Mouse (Mus musculus) MEL (cell line): ENCODE measurements around the gene Csnk1d.

Experiments used
- CTCF ChIP-seq, 3 experiments: IDR thresholded peaks in 2 of 3; conservative IDR thresholded peaks in 1 of 3; 2 replicates each; pipeline ENCODE4 v1.5.1; 2011 to 2012; ENCODE audit warnings: low read length in 3 of 3, low read depth in 2 of 3, mild to moderate bottlenecking in 2 of 3, improper control_type of control experiment in 1 of 3, inconsistent platforms in 1 of 3, mixed read lengths in 1 of 3, moderate library complexity in 1 of 3; ENCODE audit not compliant: control insufficient read depth in 1 of 3, insufficient read depth in 1 of 3, poor library complexity in 1 of 3, severe bottlenecking in 1 of 3
- MEF2A ChIP-seq: IDR thresholded peaks from 2 replicates; pipeline ENCODE4 v1.6.1; 2014; ENCODE audit warnings: low read depth, mild to moderate bottlenecking, inconsistent platforms, low read length, improper control_type of control experiment; ENCODE audit not compliant: poor library complexity, insufficient replicate concordance, severe bottlenecking; ENCODE audit errors: extremely low read depth
- POLR2A ChIP-seq, 2 experiments: IDR thresholded peaks; 2 replicates each; pipeline ENCODE4 v1.6.1; 2011 to 2012; ENCODE audit warnings: low read length in 2 of 2, mild to moderate bottlenecking in 2 of 2, control low read depth in 1 of 2, improper control_type of control experiment in 1 of 2, low read depth in 1 of 2, moderate library complexity in 1 of 2; ENCODE audit not compliant: control insufficient read depth in 1 of 2, insufficient read depth in 1 of 2, poor library complexity in 1 of 2
- POLR2AphosphoS5 ChIP-seq: IDR thresholded peaks from 2 replicates; pipeline ENCODE4 v1.6.1; 2012; ENCODE audit warnings: low read depth, borderline replicate concordance, mild to moderate bottlenecking, inconsistent platforms, low read length, moderate library complexity, mixed read lengths

GRCm38 (mm10) chr11:120965587-120965986, 25.5 kb downstream of the Csnk1d start:
- TF ChIP-seq CTCF (IDR thresholded peaks at IDR 0.05 in 2 of 3, conservative IDR thresholded peaks at IDR 0.05 in 1 of 3; ENCODE audit: control insufficient read depth in 1 of 3, insufficient read depth in 1 of 3, low read depth in 2 of 3, low read length in 3 of 3, poor library complexity in 1 of 3, severe bottlenecking in 1 of 3): no peak
- TF ChIP-seq POLR2A (IDR thresholded peaks at IDR 0.05; ENCODE audit: control insufficient read depth in 1 of 2, insufficient read depth in 1 of 2, low read depth in 1 of 2, low read length in 2 of 2, poor library complexity in 1 of 2): no peak
- peak; percentile 18; the same call in 1 of the 2 replicates for TF ChIP-seq POLR2AphosphoS5
- TF ChIP-seq MEF2A: no peak
